Mouse (Mus musculus) kidney, postnatal 4 days (tissue): ENCODE results near the gene Babam2.

ENCODE experiments used
- DNase-seq, 2 experiments: peaks; one replicate each; pipeline ENCODE4 v3.0.0; 2021; ENCODE audit warnings: mixed read lengths in 2 of 2

Babam2 gene

DNA sequence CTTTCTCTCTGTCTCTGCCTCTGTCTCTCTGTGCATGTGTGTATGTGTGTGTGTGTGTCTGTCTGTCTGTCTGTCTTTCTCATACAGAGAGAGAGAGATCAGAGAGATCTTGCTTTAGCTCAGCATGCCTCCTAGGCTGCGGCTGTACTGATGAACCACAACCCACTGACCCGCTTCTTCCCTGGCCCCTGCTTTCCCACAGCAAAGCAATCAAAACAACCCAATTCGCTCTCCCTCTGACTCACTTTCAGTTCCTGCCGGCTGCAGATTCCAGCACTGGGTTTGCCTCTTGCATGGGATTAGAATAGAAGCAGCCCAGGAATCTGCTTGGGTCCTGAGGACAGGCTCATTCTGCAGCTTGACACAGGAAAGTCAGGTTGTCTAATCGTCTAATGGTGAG, 392.0 kb downstream of the Babam2 start:
- peak in 1 of 2 experiments; percentile 41 for DNase-seq

DNA sequence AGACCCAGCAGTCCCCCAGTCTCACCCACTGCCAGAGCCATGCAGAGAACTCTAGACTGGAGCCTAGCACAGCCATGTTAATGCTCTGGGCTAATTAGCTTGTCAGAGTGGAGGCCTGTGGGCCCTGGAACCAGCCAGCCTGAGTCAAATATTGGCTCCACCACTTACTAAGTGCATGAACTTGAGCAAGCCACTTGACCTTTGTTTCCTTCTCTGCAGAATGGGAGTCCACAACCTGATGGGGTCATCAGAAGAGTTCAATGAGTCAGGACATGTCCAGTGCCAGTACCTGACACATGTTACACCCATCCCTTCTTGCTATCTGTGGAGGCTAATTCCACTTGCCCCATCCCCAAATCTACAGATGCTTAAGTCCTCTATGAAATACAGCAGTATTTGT, 394.8 kb downstream of the Babam2 start:
- DNase-seq, result no peak

- no peak for DNase-seq
Observed at GRCm38 (mm10) chr5:32098691-32099090, 401.2 kb downstream of the Babam2 start.

DNA sequence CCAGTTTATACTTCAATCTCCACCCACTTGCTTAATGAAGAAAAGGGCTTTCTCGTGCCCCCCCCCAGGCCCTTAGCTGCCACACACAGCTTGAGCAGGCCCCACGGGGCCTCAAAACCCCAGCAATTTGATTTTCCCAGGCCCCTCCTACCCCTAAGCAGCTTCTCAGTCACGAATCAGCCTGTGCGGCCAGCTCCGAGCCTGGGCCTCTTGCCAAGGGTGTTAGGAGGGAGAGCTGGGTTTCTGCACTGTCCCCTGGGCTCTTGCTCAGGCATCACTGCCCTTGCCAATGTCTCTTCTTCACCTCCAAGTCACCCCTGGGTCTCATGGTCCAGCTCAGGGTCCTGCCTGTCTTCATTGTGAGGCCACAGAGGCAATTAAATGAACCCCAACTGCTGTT, 405.0 kb downstream of the Babam2 start:
- peak; percentile 75 to 79 for DNase-seq

GRCm38 (mm10) chr5:32102971-32103431, 405.5 kb downstream of the Babam2 start:
- peak in 1 of 2 experiments; percentile 22 for DNase-seq

GRCm38 (mm10) chr5:32103545-32103944, 406.1 kb downstream of the Babam2 start:
- no peak for DNase-seq

DNA sequence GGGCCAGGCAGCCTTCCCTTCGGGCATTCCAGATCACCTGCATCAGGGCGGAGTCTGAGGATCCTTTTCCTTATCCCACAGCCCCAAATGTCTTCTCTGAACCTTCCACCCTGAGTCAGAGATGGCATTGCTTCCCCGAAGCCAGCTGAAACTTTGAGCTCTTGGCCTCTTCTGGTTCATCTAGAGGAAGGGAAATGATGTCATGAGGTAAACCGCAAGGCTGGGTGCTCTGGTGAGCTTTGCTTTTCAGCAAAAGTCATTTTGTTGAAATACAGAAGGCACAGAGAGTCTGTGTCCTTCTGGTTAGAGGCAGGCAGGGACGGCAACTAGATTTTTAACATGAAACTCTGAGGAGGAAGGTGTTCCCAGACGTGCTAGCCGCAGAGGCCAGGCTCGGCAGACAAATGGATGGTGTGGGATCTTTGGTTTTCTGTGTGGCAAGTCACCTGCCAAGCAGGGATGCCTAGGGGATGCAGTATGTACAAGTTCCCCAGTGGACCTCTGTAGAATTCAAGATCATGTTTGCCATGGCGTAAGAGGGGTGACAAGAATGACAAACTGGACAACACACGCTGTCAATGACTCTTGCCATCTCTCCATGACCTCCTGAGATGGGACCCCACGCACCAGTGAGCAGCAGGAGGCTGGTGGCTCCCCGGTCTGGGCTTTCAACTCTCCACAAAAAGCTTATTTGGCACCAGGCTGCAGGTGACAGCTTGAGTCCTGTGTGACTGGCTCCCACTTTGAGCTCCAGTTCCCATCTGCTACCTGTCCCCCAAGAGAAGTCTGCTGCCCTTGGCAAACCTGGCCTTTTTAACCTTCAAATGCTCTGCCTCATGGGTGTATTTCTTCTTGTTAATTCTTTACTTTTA, 406.9 kb downstream of the Babam2 start:
- no peak for DNase-seq

GRCm38 (mm10) chr5:32106473-32107140, 409.1 kb downstream of the Babam2 start:
- no peak for DNase-seq

GRCm38 (mm10) chr5:32110651-32111050, 413.2 kb downstream of the Babam2 start:
- no peak for DNase-seq

- no peak for DNase-seq
Observed at GRCm38 (mm10) chr5:32112206-32112916, 414.9 kb downstream of the Babam2 start.

DNA sequence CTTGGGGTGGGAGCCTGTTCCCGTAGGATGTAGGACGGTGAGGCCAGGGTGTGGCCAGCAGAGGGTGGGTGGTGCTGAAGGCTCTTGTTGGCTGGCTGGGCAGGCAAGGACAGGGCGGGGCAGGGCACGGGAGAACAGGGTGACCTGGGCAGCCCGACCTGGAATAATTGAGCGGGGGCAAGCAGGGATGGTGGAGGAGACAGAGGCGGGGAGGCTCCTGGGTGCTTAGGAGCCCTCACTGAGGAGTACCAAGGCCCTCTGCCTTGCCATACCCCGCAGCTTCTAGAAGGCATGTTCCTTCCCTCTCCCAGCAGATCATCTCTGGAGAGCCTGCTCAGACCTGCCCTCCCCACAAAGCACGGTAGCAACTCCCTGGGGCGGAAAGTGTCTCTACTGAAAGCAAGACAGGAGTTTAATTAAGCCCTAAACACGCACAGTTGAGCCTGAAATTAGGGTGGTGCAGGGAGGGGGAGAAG, 423.5 kb downstream of the Babam2 start:
- DNase-seq, result peak in 1 of 2 experiments; percentile 55

DNA sequence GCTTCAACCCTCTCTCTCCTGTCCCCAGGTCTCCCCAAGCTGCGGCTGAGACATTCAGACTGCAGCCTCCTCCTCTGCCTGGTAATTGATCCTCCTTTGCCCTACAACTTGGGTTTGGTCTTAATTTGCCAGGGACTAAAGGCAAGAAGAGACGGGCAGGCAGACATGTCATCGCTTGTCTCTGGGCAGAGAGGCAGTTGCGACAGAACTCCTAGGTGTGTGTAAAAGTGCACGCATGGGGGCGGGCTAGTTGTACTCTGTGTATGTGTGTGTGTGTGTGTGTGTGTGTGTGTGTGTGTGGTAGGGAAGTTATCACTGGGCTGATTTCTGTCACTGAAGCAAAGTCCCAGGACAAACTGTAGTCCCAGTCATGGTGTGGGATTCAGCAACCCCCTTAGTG, 424.5 kb downstream of the Babam2 start:
- no peak for DNase-seq

DNA sequence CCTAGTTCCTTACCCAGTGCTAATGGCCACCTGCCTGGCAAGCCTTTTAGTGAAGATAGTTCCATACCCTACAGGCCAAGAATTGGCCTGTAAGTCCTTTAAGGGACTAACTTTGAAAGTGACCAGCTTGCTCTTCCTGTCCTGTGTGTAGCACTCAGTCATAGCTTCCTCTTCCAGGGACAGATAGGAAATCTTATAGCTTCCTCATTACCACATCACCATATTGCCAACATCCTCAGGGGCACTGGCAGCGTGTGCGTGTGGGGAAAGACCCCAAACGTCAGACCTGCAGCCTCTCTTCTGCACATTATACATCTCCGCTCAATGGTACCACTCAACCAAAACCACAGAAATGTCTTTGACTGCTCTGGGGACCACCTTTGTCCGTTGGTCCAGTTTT, 424.9 kb downstream of the Babam2 start:
- DNase-seq, result no peak

- no peak for DNase-seq
Observed at GRCm38 (mm10) chr5:32124957-32125356, 427.5 kb downstream of the Babam2 start.

DNA sequence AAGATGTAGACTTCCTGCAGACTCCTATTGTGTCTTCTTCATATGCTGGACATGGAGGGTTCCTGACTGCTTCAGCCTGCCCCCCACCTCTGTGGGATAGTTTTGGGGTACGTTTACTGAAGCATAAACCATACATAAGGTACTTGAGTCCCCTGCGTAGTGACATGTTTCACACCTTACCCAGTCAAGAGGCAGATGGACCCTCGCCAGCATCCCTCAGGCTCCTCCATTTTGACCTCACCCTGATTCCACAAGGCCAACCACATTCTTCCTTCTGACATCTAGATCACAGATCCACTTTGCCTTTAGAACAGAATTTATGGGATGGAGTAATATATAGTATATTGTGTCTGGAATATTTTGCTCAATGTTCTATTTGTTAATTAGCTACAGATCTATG, 429.7 kb downstream of the Babam2 start:
- DNase-seq, result no peak

GRCm38 (mm10) chr5:32127927-32128326, 430.4 kb downstream of the Babam2 start:
- DNase-seq, result no peak

DNA sequence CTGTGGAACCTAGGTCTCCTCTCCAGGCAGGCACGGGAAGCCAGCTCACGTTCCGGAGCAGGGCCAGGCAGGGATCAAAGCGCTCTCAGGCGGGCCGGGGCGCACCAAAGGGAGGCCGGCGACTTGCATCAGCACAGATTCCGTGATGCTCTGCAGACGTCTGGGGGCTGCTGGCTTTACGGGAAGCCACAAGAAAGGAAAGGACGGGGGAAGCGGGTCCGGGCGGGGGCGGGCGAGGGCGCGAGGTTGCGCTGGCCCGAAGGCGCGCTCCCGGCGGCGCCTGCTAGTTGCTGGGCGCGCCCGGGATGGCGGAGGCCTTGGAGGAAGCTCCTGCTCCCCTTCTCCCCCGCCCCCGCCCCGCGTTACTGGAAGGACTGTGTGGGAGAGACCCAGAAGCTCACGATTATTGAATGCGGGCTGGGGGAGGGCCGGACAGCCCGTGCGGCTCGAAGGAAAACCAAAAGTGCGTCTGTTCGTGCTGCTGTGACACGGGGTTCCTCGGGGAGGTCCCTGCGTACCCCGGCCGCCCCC, 435.6 kb downstream of the Babam2 start:
- peak; percentile 77 to 88 for DNase-seq

GRCm38 (mm10) chr5:32133549-32134004, 436.1 kb downstream of the Babam2 start:
- peak; percentile 77 to 86 for DNase-seq

DNA sequence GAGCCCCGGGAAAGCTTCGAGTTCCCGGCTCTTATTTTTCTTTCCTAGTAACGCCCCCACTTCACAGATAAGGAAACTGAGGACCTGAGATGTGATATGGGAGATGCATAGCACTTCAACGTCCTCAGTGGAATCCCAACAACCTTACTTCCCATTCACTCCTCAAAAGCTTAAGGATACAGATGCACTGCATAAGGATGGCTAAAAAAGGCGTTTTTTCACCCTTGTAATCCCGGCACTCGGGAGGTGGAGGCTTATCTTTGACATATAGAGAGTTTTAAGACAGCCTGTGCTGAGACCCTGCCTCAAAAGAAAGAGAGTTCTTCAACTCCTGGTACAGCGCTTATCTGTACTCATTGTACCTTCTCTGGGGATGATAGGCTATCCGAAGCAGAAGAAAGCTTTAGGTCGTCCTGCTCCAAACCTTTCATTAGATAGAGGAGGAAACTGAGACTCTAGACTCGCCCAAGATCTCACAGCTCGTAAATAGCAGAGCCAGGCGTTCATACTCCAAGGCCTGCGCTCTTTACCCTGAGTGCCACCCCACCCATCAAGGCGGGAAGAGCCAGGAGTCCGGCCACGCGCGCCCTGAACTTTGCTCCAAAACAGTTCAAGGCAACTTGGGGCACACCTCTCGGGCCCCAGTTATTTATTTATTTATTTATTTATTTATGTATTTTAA, 436.7 kb downstream of the Babam2 start:
- DNase-seq, result peak in 1 of 2 experiments; percentile 59
